Mouse (Mus musculus): ENCODE results near the gene 4931429L15Rik.
"Not testable (repeated sequence)": the region's sequence is repeated elsewhere in the genome, so short reads cannot be mapped to it uniquely, and the experiment has no call there.

4931429L15Rik gene

GRCm38 (mm10) chr9:46319886-46320285, at the start of gene 4931429L15Rik:
Gene 4931429L15Rik (minus strand): TSS chr9:46319986.
- not testable (repeated sequence) for DNase-seq

DNA sequence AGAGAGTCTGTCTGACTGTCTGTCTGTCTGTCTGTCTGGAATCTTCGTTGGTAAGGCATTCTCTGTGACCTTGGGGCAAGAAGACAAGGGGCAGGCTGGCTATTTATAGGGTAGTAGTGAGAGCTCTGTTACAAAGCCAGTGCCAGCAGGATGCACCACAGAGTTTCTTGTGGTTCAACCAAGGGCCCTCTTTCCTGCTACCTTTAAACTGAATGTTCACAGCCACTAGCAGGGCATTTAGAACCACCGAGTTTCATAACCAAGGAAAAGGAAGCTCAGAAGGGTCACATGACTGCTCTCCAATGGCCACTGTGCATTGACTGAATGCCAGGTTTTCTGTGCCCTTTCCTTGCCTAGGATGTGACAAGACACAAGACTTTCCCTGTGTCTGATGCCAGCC, 42.7 kb upstream of the 4931429L15Rik start:
- no peak for DNase-seq

GRCm38 (mm10) chr9:46361461-46362111, 41.8 kb upstream of the 4931429L15Rik start:
- no peak for DNase-seq

GRCm38 (mm10) chr9:46353992-46354391, 34.2 kb upstream of the 4931429L15Rik start:
- peak; percentile 77 for DNase-seq

- DNase-seq: peak; percentile 69
These were observed 33.5 kb upstream of the 4931429L15Rik start for GRCm38 (mm10) chr9:46353330-46353724.

DNA sequence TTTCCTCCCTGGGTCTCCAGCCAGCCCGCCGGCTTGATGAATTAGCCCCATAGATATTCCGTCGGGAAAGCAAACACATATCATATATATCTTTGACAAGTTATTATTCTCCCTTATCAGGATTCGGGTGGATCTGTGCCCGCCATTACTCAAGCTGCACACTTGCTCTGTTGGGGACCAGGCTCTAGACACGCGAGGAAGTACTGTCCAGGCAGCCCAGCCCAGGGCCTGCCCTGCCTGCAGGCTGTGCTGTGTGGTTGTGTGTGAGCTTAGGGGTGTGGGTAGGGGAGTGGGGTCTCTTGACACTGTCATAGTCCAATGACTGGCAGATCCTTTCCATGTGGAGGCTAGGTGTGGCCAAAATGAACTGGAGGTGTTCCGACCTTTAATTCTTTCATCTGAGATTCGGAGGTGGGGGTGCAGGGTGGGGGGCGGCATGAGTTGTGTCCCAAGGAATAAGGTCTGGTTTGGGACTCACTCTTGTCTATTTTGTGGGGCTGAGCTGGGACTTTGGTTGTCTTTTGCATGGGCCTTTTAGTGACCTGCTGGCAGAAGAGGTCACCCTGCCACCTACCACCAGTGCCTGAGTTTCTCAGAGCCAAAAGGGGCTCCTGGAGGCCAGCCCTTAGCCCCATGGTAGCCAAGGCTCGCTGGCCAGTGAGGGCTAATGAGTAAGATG, 33.0 kb upstream of the 4931429L15Rik start:
- DNase-seq: no peak

- DNase-seq: peak; percentile 53
These were observed 30.7 kb upstream of the 4931429L15Rik start for GRCm38 (mm10) chr9:46350451-46350981.

GRCm38 (mm10) chr9:46345887-46346665, 26.3 kb upstream of the 4931429L15Rik start:
- no peak for DNase-seq

DNA sequence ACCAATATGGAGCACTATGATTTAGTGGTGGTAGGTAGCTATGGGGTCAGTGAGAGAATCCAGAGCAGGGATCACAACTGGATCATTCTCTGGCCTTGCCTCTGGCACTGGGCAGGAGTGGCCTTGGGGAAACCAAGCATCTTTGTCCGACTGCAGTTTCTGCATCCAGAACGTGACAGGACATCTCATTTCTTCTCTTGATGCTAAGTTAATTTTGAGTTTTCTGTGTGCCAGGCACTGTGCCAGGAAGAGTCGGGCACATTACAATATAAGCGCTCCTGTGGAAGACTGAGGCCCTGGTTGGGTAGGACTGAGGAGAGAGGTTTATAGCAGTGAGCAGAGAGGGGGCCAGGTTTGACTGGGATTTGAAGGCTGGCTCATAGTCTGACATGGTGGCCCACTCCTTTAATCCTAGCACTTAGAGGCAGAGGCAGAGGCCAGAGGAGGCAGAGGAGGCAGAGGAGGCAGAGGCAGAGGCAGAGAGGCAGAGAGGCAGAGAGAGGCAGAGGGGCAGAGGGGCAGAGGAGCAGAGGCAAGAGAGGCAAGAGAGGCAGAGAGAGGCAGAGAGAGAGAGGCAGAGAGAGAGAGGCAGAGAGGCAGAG, 19.4 kb upstream of the 4931429L15Rik start:
- no peak for DNase-seq

DNA sequence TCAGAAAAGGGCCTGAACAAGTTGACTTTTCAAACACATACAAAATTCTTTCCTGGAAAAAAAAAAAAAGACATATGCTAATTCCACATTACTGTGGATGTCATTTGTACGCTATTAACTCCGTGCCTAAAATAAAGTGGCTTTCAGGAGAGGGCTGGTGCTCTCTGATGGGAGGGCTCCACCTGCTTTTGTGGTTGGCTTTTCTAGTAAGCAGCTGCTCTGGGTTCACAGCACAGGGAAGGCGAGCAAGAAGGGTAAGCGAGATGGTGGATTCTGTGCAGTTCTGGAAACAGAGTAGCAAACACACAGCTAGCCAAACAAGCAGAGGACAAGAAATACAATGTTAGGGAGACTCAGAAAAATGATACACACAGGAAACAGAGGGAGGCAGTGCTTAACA, 18.6 kb upstream of the 4931429L15Rik start:
- no peak for DNase-seq

DNA sequence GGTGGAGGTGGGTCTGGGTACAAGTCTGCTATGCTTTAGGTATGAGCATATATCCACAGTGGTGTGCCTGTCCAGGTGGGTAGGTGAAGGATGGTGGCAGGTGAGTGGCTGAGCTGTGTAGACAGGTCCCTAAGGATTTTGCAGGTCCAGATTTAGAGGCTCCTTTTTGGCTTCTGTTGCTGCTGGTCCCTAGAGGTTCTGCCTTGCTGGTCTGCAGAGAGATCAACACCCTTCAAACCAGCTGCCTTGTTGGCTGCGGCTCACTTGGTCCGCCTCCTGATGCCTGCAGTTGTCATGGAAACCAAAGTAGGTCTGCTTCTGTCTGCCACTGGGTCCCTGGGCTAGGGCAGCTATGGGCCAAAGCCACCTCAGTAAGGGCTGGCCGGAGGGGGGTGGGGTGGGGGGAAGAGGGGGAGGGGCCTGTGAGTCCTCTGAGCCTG, 18.1 kb upstream of the 4931429L15Rik start:
- peak; percentile 79 for DNase-seq

GRCm38 (mm10) chr9:46337331-46337730, 17.5 kb upstream of the 4931429L15Rik start:
- no peak for DNase-seq

- DNase-seq: not testable (repeated sequence)
These were observed 16.5 kb upstream of the 4931429L15Rik start for GRCm38 (mm10) chr9:46336294-46336693.

- no peak for DNase-seq
These were observed 15.7 kb upstream of the 4931429L15Rik start for GRCm38 (mm10) chr9:46335461-46335995.

GRCm38 (mm10) chr9:46334471-46335025, 14.8 kb upstream of the 4931429L15Rik start:
- DNase-seq: no peak

DNA sequence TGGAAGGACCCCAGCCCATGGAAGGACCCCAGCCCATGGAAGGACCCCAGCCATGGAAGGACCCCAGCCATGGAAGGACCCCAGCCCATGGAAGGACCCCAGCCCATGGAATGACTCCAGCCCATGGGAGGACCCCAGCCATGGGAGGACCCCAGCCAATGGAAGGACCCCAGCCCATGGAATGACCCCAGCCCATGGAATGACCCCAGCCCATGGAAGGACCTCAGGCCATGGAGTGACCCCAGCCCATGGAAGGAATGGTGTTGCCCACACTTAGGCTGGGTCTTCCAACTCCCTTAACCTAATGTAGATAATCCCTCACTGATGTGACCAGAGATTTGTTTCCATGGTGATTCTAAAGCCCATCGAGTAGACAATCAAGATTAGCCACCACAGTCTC, 11.5 kb upstream of the 4931429L15Rik start:
- DNase-seq: no peak

DNA sequence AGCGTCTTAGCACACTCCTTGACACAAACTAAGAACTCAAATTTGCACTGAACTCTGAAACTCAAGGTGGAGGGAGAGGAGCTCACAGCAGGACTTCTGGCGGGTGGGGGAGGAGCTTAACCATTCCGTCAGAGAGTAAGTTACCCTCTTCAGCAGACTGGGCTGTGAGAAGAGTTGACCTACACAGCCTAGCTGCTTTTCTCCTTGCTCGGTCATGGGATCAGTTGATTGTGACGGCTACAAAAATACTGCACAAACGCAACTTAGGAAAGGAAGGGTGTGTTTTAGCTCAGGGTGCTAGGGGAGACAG, 10.8 kb upstream of the 4931429L15Rik start:
- DNase-seq: no peak

GRCm38 (mm10) chr9:46329801-46330585, 10.2 kb upstream of the 4931429L15Rik start:
- no peak for DNase-seq

GRCm38 (mm10) chr9:46329250-46329648, 9.5 kb upstream of the 4931429L15Rik start:
- DNase-seq: peak; percentile 78

DNA sequence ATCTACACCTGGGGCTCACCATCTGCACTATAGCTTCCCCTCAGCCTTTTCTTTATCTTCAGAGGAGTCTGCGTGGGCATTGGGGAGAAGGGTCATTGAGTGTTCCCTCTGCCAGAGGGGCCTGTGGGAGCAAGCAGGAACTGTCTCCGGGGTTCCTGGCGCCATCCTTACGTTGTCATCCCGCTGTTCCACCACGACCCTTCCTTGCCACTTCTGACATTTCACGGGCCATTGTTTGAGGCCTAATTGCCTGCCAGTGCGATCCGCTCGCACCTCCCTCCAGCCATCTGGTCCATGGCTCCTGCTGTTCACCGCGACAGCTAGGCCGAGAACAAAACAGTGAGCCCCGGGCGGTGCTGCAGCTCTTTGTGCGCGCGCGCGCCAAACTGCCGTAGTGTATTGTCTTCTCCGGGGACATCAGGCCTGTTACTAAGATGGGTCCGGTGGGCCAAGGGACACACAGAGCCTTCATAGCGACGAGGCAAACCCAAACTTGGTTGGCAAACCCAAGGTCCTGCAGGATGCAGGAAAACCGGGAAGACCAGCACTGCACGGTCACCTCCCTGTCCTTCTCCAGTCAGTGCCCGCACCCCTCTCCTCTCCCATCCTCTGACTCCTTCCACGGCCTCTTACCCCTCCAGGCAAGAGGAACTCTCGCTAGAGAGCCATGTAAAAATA, 8.9 kb upstream of the 4931429L15Rik start:
- DNase-seq: peak; percentile 90

All from embryo, embryonic 11 days (tissue).